Mouse (Mus musculus) embryonic facial prominence, embryonic 14.5 days (tissue): ENCODE data around the gene Anp32b. TPM values are rescaled to one million over a fixed set of nuclear protein-coding genes. Genes with fewer than 3 reads are reported as not detected.

Experiments used
- ATAC-seq: fragments of 200-750 bp; cut with Nextera tagmentation; 2 replicates; pipeline ENCODE4 v1.8.0; 2017; ENCODE audit warnings: low read depth, moderate number of reproducible peaks, moderate TSS enrichment
- DNase-seq: peaks from one replicate; pipeline ENCODE4 v3.0.0-alpha.2; 2015; ENCODE audit warnings: low spot score
- H3K27ac ChIP-seq: fragments of 300-500 bp; sonication (generic); replicated peaks from 2 replicates; pipeline ENCODE4 v1.5.1; 2014; ENCODE audit warnings: low read depth, mild to moderate bottlenecking, low read length, moderate library complexity
- H3K27me3 ChIP-seq: fragments of 300-500 bp; sonication (generic); replicated peaks from 2 replicates; pipeline ENCODE4 v1.6.1; 2014; ENCODE audit warnings: low read length; ENCODE audit not compliant: control insufficient read depth, insufficient read depth
- H3K36me3 ChIP-seq: fragments of 300-500 bp; sonication (generic); 2 replicates; pipeline ENCODE4 v1.6.1; 2014; ENCODE audit warnings: low read length, mixed read lengths; ENCODE audit not compliant: control insufficient read depth, insufficient read depth
- H3K4me1 ChIP-seq: fragments of 300-500 bp; sonication (generic); 2 replicates; pipeline ENCODE4 v1.6.1; 2014; ENCODE audit warnings: antibody characterized with exemption, low read length; ENCODE audit not compliant: control insufficient read depth, insufficient read depth
- H3K4me2 ChIP-seq: fragments of 300-500 bp; sonication (generic); 2 replicates; pipeline ENCODE4 v1.6.1; 2014; ENCODE audit warnings: low read depth, mild to moderate bottlenecking, low read length, moderate library complexity, mixed read lengths
- H3K4me3 ChIP-seq: fragments of 300-500 bp; sonication (generic); 2 replicates; pipeline ENCODE4 v1.5.1; 2014; ENCODE audit warnings: low read depth, mild to moderate bottlenecking, low read length
- H3K9ac ChIP-seq: fragments of 300-500 bp; sonication (generic); 2 replicates; pipeline ENCODE4 v1.6.1; 2014; ENCODE audit warnings: low read depth, mild to moderate bottlenecking, low read length, moderate library complexity, mixed read lengths
- H3K9me3 ChIP-seq: fragments of 300-500 bp; sonication (generic); 2 replicates; pipeline ENCODE4 v1.6.1; 2016; ENCODE audit warnings: low read length; ENCODE audit not compliant: control insufficient read depth
- WGBS: fragments of 180-500 bp; shearing (Covaris S2); extraction: QIAGEN DNeasy Blood & Tissue Kit; methylation state at CpG from one replicate; pipeline ENCODE4 v1.1.7; 2014; 5-methylcytosine and 5-hydroxymethylcytosine counted together
- polyA plus RNA-seq: library from polyadenylated mRNA; unstranded; fragments of >200 nt; fragmentation: Nextera tagmentation; extraction: Ambion mirVana; gene quantifications from 2 replicates; pipeline ENCODE4 v1.2.1, GENCODE M21; 2014

Anp32b gene
- polyA plus RNA-seq, 1 experiment from 2014 or later: 238 TPM

DNA sequence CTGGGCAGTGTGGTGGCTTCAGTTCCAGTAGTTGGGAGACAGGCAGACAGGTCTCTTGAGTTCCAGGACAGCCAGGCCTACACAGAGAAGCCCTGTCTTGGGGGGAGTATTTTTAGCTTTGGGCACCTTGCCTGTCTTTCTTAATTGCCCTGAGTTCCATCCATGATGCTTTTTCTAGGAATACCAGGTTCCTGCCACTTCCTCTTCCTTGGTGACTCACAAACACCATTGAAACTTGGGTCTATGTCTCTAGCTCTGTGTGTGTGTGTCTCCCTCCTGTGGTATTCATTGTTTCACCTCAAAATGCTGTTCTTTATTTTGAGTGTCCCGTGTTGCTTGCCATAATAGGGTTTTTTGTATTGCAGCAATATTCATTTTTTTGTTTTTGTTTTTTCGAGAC, 7.7 kb downstream of the Anp32b start:
- Histone ChIP-seq H3K4me3 (no peak overlapping the region), H3K27me3 (no peaks in the 10 kb centered on the region), H3K4me2 (no peak overlapping the region), H3K4me1 (peaks cover 12% of the 10 kb centered on the region), H3K9me3 (no peaks in the 10 kb centered on the region), H3K36me3 (peaks cover 42% of the 10 kb centered on the region), H3K9ac (no peak overlapping the region), H3K27ac (no peak overlapping the region)
- no peak for DNase-seq
- 89% methylated on average over 2 of the region's 2 CpGs for WGBS
- ATAC-seq: no peak

DNA sequence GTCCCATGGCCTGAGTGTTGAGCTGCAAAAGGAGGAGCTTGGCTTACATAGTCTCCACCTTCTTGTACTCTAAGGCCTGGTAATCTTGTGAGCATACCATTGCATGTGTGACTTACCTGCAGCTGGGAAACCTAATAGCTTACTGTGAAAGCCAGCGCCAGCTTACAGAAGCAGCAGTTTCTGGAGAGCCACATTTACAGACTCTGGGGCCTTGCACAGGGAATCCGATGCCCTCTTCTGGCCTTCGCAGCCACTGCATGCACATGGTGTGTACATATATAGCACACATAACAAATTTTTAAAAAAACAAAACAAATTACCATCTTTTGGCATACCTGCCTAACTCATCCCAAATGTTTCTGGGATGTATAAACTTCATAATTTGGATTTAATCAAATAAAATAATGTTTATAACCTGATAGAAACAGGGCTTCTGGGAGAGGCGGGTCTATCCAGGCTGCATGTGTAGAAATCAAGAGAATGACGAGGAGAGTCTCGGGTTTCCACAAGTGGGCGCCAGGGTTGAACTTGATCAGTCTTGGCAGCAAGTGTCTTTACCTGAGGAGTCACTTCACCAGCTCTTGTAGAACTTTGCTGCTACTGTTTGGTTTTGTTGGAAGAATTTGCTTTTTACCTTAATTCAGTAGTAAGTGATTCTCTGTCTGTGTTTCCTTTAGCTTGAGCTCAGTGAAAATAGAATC, 12.6 kb downstream of the Anp32b start:
- peak; percentile 41; the same call in 1 of the 2 replicates for ATAC-seq
- DNase-seq: peak; percentile 46

DNA sequence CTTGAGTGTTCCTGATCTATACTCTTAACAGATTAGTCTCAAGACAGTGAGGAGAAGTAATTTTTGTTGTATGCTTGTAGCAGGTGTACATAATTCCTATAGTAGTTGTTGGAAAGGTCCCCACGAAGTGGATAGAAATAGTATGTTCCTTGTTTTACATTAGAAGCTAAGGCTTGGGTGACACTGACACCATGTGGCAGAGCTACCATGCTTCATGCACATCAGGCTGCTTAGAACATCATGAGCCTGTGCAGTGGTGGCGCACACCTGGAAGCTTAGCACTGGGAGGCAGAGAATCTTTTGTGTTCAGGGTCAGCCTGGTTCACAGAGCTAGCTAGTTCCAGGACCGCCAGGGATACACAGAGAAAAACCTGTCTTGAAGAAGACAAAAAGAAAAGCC, 15.0 kb downstream of the Anp32b start:
- no peak overlapping the region for H3K4me2 ChIP-seq
- no peak overlapping the region for H3K4me3 ChIP-seq
- H3K4me1 ChIP-seq: no peaks in the 10 kb centered on the region
- ATAC-seq (no peak), DNase-seq (no peak)
- H3K9ac ChIP-seq: no peak overlapping the region
- H3K27me3 ChIP-seq: no peaks in the 10 kb centered on the region
- no peak overlapping the region for H3K27ac ChIP-seq
- H3K9me3 ChIP-seq: no peaks in the 10 kb centered on the region
- peaks cover 97% of the 10 kb centered on the region for H3K36me3 ChIP-seq
- WGBS: 92% methylated on average over 3 of the region's 3 CpGs

More for the DNA sequence above, 12.6 kb downstream of the Anp32b start:
- 77% methylated on average over 7 of the region's 7 CpGs for WGBS
- Histone ChIP-seq H3K27ac (no peak overlapping the region), H3K4me3 (no peak overlapping the region), H3K36me3 (peaks cover 81% of the 10 kb centered on the region), H3K4me1 (no peaks in the 10 kb centered on the region), H3K9ac (no peak overlapping the region), H3K9me3 (no peaks in the 10 kb centered on the region), H3K4me2 (no peak overlapping the region), H3K27me3 (no peaks in the 10 kb centered on the region)

DNA sequence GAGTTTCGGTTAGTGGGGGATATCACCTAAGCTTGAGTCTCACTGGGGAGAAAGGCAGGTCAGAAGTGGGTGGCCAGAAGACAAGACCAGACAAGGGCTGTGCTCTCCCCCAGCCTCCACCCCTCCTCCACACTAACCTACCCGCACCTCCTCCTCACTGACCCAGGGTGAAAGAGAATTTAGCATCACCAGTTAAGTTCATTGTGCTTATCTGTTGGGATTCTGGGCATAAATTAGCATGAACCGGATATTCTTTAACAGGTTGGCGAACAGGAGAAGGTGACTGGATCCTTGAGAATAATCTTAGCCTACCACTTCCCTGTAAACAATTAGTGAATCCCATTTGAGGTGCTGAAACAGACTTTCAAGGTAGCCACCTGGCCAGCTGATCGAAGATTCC, 24.4 kb downstream of the Anp32b start:
- no peak overlapping the region for H3K4me2 ChIP-seq
- no peak overlapping the region for H3K9ac ChIP-seq
- H3K36me3 ChIP-seq: peaks cover 67% of the 10 kb centered on the region
- ATAC-seq: no peak
- WGBS: 89% methylated on average over 5 of the region's 5 CpGs
- no peaks in the 10 kb centered on the region for H3K27me3 ChIP-seq
- H3K27ac ChIP-seq: no peak overlapping the region
- DNase-seq: no peak
- no peak overlapping the region for H3K4me3 ChIP-seq
- no peaks in the 10 kb centered on the region for H3K9me3 ChIP-seq
- H3K4me1 ChIP-seq: no peaks in the 10 kb centered on the region

DNA sequence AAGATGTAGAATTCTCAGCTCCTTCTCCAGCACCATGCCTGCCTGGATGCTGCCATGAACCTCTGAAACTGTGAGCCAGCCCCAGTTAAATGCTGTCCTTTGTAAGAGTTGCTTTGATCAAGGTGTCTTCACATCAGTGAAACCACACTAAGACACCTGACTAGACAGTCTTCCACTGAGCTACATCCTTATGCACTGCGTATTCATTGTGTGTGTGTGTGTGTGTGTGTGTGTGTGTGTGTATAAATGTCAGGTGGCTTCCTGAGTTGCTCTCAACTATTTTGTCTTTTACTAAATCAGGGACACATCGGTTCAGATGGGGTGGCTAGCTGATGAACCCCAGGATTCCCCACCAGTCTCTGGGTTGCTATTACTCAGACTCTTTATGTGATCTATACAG, 28.4 kb downstream of the Anp32b start:
- no peaks in the 10 kb centered on the region for H3K4me1 ChIP-seq
- no peak overlapping the region for H3K27ac ChIP-seq
- no peaks in the 10 kb centered on the region for H3K27me3 ChIP-seq
- H3K4me3 ChIP-seq: no peak overlapping the region
- ATAC-seq (no peak), DNase-seq (no peak)
- WGBS: 97% methylated on average over 2 of the region's 2 CpGs
- H3K9me3 ChIP-seq: no peaks in the 10 kb centered on the region
- no peak overlapping the region for H3K9ac ChIP-seq
- H3K36me3 ChIP-seq: peaks cover 29% of the 10 kb centered on the region
- no peak overlapping the region for H3K4me2 ChIP-seq

DNA sequence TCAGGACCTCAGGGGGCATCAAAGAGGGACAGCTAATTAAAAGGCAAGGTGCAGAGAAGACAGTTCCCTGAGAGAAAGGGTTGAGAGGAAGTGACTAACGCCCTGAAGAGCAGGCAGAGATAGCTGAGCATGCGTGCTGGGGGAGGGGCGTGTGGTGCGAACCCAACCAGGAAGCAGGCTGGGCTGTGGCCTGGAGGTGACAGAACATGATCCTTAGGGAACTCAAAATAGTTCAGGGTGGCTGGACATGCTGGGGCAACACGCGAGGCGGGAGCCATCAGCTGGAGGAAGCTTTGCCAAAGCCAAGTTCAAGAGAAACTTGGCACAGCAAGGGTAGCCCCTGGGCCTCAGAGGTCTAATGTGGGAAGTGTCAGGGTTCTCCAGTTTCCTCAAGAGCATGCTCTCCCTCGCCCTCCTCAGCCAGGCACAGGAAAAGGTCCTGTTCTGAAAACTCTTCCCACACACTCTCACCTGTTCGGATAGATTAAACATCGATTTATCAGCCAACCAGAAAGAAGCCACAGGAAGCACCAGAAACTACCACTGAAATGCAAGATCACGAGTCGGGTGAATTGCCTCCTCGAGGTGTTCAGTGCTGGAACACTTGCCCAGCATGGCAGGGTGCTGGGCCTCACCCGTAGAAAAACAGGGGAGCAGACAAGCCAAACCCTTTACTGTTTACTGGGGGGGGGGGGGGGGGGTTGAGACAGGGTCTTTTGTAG, 35.2 kb downstream of the Anp32b start:
- Histone ChIP-seq H3K27me3 (no peaks in the 10 kb centered on the region), H3K4me3 (no peak overlapping the region), H3K9me3 (0 out of 2 replicates have a peak, but pooled peaks cover 3% of the 10 kb centered on the region), H3K36me3 (no peaks in the 10 kb centered on the region), H3K4me1 (no peaks in the 10 kb centered on the region), H3K4me2 (no peak overlapping the region), H3K27ac (no peak overlapping the region), H3K9ac (no peak overlapping the region)
- peak; percentile 54 for DNase-seq
- WGBS: 37% methylated on average over 14 of the region's 14 CpGs
- no peak for ATAC-seq

DNA sequence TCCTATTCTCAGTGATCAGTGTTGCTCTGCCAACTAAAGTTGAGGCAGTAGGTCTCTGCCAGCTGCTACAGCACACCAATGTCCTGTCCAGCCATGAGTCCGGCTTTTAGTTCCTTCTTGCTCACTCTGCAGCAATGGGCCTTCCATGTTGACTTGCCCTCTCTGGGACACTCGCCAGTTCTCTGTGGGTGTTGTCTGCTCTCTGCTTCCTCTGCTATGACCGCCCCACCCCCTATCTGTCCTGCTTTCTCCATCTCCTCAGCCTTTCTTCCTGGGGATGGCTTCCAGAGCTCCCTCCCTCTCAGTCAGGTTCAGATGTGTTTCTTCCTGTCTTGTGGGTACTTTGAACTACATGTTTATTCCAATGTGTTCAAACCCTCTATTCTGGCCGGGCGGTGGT, 36.6 kb downstream of the Anp32b start:
- 87% methylated on average over 5 of the region's 5 CpGs for WGBS
- Histone ChIP-seq H3K4me2 (no peak overlapping the region), H3K9me3 (0 out of 2 replicates have a peak, but pooled peaks cover 3% of the 10 kb centered on the region), H3K27me3 (no peaks in the 10 kb centered on the region), H3K4me3 (no peak overlapping the region), H3K9ac (no peak overlapping the region), H3K36me3 (0 out of 2 replicates have a peak, but pooled peaks cover 7% of the 10 kb centered on the region), H3K4me1 (no peaks in the 10 kb centered on the region), H3K27ac (no peak overlapping the region)
- ATAC-seq (no peak), DNase-seq (no peak)

DNA sequence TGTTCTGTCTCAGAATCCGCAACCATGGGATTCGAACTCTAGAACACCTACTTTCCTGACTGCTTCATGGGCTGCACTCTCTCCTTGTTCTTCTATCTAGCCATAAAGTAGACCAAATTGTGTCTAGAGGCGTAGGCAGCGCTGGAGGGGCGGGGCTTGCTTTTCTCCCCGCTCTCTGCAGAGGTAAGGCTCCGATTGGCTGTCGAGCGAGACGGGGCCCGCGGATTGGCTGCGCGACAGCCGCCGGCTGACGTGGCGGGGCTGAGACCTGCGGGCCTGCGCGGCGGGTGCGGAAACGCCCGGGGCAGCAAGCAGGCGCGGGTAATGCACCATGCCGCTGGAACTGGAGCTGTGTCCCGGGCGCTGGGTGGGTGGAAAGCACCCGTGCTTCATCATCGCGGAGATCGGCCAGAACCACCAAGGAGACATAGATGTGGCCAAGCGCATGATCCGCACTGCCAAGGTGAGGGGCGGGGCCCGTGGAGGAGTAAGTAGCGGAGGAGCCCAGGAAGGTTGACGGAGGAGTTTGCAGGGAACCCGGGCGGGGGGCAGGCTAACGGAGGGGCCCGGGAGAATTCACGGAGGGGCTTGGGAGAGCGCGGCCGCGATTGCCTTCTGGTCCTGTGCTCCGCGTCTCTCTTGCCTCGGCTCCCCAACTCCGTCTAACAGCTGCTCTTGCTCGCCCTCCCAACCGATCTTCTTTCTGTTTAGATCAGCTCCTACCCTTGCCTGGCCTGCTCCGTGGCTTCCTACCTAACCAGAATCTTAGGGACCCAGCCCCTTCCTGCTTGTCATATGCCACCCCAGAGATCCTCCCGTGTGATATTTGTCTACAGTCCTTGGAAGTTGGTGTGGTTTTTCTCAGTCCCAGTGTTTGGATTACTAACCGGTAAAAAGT, 38.6 kb downstream of the Anp32b start, which contains the start of gene Nans:
Nans (plus strand) TSS at position 221 of the 898 bp plus-strand sequence.
- Histone ChIP-seq H3K4me2 (peak within 1 kb of the TSS; percentile 74), H3K27ac (peak within 1 kb of the TSS; percentile 86), H3K9me3 (0 out of 2 replicates have a peak, but pooled peaks cover 3% of the 10 kb centered on the region), H3K4me1 (no peaks in the 10 kb centered on the region), H3K27me3 (no peaks in the 10 kb centered on the region), H3K36me3 (peaks cover 26% of the 10 kb centered on the region), H3K4me3 (peak within 1 kb of the TSS; percentile 84), H3K9ac (peak within 1 kb of the TSS; percentile 86)
- ATAC-seq (peak; percentile 99), DNase-seq (peak; percentile 98)
- WGBS: under 1% methylated on average over 42 of the region's 58 CpGs
